Mouse (Mus musculus) CD4-positive, CD25-positive, alpha-beta regulatory T cell, adult 9 weeks (primary cell): ENCODE measurements around the gene Vstm2b. TPM values are rescaled to one million over a fixed set of nuclear protein-coding genes. Genes with fewer than 3 reads are reported as not detected.

Experiments used
- polyA plus RNA-seq: library from polyadenylated mRNA; unstranded; fragments of 100-300 nt; shearing (Covaris generic); gene quantifications from one replicate; pipeline ENCODE4 v1.2.1, GENCODE M21; 2017

Vstm2b gene
- not detected for polyA plus RNA-seq

GRCm38 (mm10) chr7:40898096-40898710 lies at the start of gene Vstm2b:
TSS of gene Vstm2b (plus strand) at chr7:40898328.

Other genes starting within 250 kb of the Vstm2b start
- gene 4930433I11Rik, start 89.2 kb downstream of the Vstm2b start, polyA plus RNA-seq, result not detected
- gene Gm4884, start 134.4 kb downstream of the Vstm2b start, polyA plus RNA-seq, result not detected